Mouse (Mus musculus) embryonic facial prominence, embryonic 10.5 days (tissue): Measurements from ENCODE around the gene Cdkal1. TPM values are rescaled to one million over a fixed set of nuclear protein-coding genes. Genes with fewer than 3 reads are reported as not detected.

Experiments
- DNase-seq: peaks from one replicate; pipeline ENCODE4 v3.0.0-alpha.2; 2017; ENCODE audit warnings: low spot score
- H3K27ac ChIP-seq: fragments of 300-500 bp; sonication (generic); replicated peaks from 2 replicates; pipeline ENCODE4 v1.5.1; 2016; ENCODE audit warnings: mild to moderate bottlenecking
- H3K27me3 ChIP-seq: fragments of 300-500 bp; sonication (generic); replicated peaks from 2 replicates; pipeline ENCODE4 v1.6.1; 2016; ENCODE audit warnings: low read depth, mild to moderate bottlenecking; ENCODE audit not compliant: poor library complexity, severe bottlenecking
- H3K36me3 ChIP-seq: fragments of 300-500 bp; sonication (generic); replicated peaks from 2 replicates; pipeline ENCODE4 v1.6.1; 2016; ENCODE audit warnings: mild to moderate bottlenecking, moderate library complexity
- H3K4me1 ChIP-seq: fragments of 300-500 bp; sonication (generic); 2 replicates; pipeline ENCODE4 v1.6.1; 2016
- H3K4me3 ChIP-seq: fragments of 300-500 bp; sonication (generic); 2 replicates; pipeline ENCODE4 v1.5.1; 2016; ENCODE audit warnings: mild to moderate bottlenecking, moderate library complexity
- H3K9me3 ChIP-seq: fragments of 300-500 bp; sonication (generic); 2 replicates; pipeline ENCODE4 v1.6.1; 2016; ENCODE audit warnings: mild to moderate bottlenecking
- WGBS: fragments of 180-500 bp; shearing (Covaris S2); methylation state at CpG from one replicate; pipeline ENCODE4 v1.1.7; 2016; 5-methylcytosine and 5-hydroxymethylcytosine counted together
- polyA plus RNA-seq: library from polyadenylated mRNA; unstranded; fragments of >200 nt; fragmentation: Nextera tagmentation; extraction: Ambion mirVana; gene quantifications from 2 replicates; pipeline ENCODE4 v1.2.1, GENCODE M21; 2016

Cdkal1 gene
- polyA plus RNA-seq, 1 experiment from 2014 or later = 35.2 TPM

DNA sequence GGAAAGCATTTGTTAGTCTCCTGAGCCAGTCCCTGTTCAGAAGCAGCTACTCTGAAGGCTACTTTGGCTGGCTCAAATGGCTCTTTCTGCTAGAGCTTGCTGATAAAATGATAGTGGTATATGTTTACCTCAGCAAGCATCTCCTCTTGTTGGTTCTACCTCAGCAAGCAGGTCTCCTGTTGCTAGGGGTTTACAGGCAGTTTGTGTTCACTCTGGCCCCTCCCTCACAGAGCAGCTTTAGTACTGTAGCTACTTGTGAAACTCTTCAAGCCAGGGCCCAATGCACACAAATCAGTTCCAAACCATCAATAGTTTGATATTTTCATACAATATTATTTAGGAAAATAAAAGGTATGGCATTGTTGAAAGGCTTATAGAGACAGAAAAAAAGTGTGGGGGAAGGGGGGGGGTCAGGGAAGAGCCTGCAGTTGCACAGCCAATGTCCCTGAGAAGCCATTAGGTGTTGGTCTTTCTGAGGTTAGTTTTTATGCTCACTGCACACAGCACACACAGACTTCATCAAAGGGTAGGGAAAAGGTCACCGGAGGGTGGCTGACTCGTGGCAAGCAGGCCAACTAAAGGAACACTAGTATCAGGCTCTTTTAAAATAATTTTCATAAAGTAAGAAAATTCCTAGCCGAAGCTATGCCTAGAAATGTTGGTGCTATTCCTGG, 499.9 kb downstream of the Cdkal1 start:
- Histone ChIP-seq H3K4me3 (no peak overlapping the region), H3K27ac (peak overlapping the region; percentile 30; the same call in 1 of the 2 replicates), H3K27me3 (no peaks in the 10 kb centered on the region), H3K4me1 (peaks cover 29% of the 10 kb centered on the region), H3K36me3 (no peaks in the 10 kb centered on the region), H3K9me3 (no peaks in the 10 kb centered on the region)
- no peak for DNase-seq
- WGBS = 70% methylated on average over 3 of the region's 3 CpGs

DNA sequence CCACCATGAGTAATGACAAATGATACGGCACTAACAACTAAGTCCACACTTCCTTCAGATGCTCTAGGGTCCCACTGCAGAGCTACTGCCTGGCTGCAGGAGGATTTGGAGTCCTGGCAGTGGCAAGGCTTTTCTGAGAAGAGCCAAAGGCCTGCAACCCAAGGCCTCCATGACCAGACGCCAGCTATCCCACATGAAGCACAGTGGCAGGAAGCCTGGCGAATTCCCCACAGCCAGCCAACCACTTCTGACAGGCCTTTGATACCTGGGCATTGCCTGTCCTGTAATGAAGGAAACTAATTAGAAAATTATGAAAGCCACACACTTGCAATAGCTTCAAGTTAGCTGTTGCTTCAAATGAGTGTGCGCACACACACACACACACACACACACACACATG, 500.5 kb downstream of the Cdkal1 start:
- Histone ChIP-seq H3K27ac (peak overlapping the region; percentile 30; the same call in 1 of the 2 replicates), H3K4me1 (peaks cover 34% of the 10 kb centered on the region), H3K9me3 (no peaks in the 10 kb centered on the region), H3K27me3 (no peaks in the 10 kb centered on the region), H3K36me3 (no peaks in the 10 kb centered on the region), H3K4me3 (no peak overlapping the region)
- WGBS = 92% methylated on average over 4 of the region's 4 CpGs
- no peak for DNase-seq

DNA sequence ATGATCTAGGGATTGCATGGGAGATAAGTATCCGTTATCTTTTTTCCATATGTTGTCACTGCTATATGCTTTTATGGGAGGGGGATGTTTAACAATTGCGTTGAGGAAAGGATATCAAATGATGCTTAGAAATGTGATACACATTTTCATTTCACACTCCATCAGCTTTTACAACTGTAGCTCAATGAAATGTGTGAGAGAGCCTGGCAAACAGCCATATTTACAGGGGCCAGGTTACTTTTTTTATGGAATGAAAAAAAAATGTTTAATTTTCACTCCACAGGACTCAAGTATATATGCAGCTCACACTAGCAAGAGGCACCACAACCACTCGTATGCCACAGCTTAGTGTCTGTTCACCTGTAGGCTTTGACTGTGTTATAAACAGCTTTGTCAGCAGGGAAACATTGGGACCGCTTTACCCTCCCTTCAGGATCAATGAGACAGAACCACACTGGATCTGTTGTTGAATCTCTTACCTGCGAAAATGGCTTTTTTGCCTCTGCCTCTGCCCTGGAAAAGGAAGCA, 501.5 kb downstream of the Cdkal1 start:
- no peak overlapping the region for H3K27ac ChIP-seq
- 89% methylated on average over 5 of the region's 5 CpGs for WGBS
- no peaks in the 10 kb centered on the region for H3K9me3 ChIP-seq
- no peak for DNase-seq
- H3K36me3 ChIP-seq = no peaks in the 10 kb centered on the region
- H3K4me3 ChIP-seq = no peak overlapping the region
- no peaks in the 10 kb centered on the region for H3K27me3 ChIP-seq
- H3K4me1 ChIP-seq = peaks cover 40% of the 10 kb centered on the region

DNA sequence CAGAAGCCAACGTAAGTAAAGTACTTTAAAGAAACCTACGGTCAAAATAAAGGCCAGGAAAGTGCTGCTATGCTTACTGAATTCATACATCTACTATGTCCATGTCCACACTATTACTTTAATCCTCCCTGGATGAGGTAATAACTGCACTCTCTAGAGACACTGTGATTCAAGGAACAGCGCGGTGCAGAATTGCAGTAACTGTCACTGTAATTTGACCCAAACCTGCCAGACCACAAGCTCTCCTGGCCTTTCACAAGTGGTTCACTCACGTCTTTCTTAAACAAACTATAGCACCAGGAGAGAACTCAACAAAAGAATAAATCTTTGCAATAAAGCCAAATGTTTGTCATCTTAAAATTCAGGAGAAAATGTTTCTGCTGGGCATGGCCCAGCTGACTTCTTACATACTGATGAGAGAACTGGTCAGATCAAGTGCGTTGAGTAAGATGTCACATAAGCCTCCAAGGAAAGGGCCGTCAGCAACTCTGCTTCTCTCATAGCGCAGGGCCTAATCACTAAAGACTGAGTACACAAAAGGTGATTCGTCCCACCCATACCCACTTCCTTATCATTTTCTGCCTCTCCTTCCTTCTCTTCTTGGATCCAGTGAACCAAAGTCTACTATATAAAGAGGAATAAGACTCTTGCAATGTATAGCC, 504.3 kb downstream of the Cdkal1 start:
- DNase-seq = no peak
- Histone ChIP-seq H3K9me3 (peaks cover 7% of the 10 kb centered on the region; the same call in 1 of the 2 replicates), H3K4me1 (peaks cover 33% of the 10 kb centered on the region), H3K27ac (no peak overlapping the region), H3K36me3 (peaks cover 13% of the 10 kb centered on the region), H3K27me3 (no peaks in the 10 kb centered on the region), H3K4me3 (no peak overlapping the region)
- 70% methylated on average over 9 of the region's 9 CpGs for WGBS

DNA sequence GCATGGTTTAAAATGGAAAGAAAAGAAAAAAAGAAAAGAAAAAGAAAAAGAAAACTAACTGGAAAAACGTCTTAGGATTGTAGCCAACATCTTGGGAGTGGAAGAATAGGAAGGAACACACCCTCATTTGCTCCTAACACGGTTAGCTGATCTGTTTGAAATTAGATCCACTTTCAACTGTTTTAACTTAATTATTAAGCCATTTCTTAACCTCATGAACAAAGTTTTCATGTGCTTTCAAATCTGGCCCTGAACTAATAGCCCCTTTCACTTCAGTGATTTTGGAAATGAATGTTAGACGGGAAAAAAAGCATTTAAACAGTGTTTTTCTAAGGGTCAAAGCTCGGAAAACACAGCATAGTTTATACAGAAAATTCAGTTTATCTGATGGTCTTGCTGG, 505.5 kb downstream of the Cdkal1 start:
- peaks cover 13% of the 10 kb centered on the region for H3K36me3 ChIP-seq
- WGBS = 69% methylated on average over 4 of the region's 4 CpGs
- H3K9me3 ChIP-seq = peaks cover 7% of the 10 kb centered on the region; the same call in 1 of the 2 replicates
- no peak overlapping the region for H3K27ac ChIP-seq
- DNase-seq = no peak
- no peak overlapping the region for H3K4me3 ChIP-seq
- peaks cover 22% of the 10 kb centered on the region for H3K4me1 ChIP-seq
- no peaks in the 10 kb centered on the region for H3K27me3 ChIP-seq

DNA sequence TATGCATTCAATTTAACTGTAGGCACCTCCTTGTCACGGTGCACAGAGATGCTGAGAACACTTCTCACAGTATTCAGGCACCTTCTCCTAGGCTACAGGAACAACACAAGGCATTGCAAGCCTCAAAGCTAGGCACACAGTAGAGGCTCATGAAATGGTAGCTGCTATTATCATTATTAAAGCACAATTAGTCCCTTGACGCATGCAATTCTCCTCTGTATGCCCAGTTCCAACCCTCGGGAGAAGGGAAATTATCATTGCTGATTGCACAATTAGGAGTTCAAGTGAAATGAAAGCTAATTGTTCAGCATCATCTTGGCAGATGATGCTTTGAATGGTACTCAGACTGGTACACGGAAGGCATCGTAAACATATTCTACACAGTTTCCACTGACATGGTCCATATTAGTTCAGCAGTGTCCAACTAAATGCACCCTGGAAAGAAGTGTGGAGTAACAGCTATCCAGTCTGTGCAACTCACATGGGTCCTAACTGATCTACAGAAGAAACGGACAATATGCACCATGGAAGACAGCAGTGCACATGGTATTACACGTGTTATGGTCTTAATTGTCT, 506.0 kb downstream of the Cdkal1 start:
- H3K27ac ChIP-seq = no peak overlapping the region
- H3K9me3 ChIP-seq = peaks cover 7% of the 10 kb centered on the region; the same call in 1 of the 2 replicates
- no peak overlapping the region for H3K4me3 ChIP-seq
- H3K27me3 ChIP-seq = no peaks in the 10 kb centered on the region
- peaks cover 20% of the 10 kb centered on the region for H3K4me1 ChIP-seq
- no peak for DNase-seq
- 86% methylated on average over 7 of the region's 7 CpGs for WGBS
- peaks cover 13% of the 10 kb centered on the region for H3K36me3 ChIP-seq

DNA sequence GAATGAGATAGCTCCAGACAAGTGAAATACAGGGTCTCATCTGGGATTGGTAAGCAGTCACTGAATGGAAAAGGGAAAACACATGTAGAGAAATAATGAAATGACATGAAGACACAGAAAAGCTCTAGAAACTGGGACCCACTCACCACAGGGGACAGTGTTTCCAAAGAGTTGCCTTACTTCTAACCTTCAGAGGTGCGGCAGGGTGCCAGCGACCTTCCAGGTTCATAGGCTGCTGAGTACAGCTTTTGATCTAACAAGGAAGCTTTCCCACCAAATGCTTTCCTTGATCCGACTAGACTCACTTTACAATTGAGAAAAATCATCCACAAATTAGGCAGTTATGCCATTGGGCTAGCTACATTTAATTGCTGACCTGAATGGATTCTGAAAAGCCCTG, 507.1 kb downstream of the Cdkal1 start:
- DNase-seq = no peak
- Histone ChIP-seq H3K9me3 (peaks cover 7% of the 10 kb centered on the region; the same call in 1 of the 2 replicates), H3K4me1 (peaks cover 20% of the 10 kb centered on the region), H3K27ac (no peak overlapping the region), H3K27me3 (no peaks in the 10 kb centered on the region), H3K36me3 (peaks cover 13% of the 10 kb centered on the region), H3K4me3 (no peak overlapping the region)
- WGBS = 94% methylated on average over 3 of the region's 3 CpGs

DNA sequence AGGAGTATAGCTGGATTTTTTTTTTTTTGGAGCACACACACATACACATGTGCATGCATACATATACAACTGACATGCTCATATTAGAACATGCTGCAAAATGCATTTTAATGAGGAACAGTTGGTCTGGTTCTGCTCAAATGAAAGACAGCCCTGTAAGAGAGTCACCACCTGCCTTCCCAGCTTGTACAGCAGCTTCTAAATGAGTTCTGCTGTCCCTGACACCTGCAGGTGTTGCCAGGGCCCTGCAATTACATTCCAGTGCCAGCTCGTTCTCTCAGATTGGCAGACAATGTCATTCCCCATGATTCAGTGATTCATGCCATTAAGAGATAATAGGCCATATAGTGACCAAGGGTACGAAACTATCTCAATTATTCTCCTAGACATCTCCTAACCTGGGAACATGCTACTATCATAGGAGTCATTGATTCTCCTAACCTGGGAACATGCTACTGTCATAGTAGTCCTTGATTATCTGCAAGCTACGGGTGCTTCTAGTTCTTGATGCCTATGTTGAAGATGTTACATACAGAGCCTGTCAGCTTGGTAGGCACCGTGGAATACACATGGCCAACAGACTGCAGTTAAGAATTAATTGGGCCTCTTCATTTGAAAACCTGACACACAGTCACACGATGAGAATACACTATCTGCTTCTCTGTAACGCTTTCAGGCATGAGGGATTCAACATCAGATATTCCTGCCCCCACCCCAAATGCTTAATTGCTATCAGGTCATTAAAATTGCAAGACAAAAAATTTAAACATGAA, 522.6 kb downstream of the Cdkal1 start:
- 89% methylated on average over 6 of the region's 6 CpGs for WGBS

DNA sequence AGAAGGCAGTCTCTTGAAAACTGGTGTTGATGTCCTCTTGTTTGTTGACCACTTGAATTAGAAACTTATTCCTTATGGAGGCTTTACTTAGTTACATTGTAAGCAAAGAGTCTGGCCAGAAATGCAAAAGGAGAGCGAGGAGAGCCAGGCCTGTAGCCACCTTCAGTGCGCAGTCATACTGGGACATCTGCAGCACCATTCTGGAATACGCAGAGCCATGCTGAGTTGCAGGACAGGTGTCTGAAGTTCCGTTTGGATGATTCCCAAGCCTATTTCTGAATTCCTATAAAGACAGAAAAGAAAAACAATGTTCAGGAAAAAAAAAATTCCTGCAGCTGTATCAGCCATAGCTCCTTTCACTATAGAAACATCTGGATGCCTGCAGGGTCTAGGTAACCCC, 529.5 kb downstream of the Cdkal1 start:
- no peaks in the 10 kb centered on the region for H3K4me1 ChIP-seq
- 86% methylated on average over 4 of the region's 4 CpGs for WGBS
- DNase-seq = no peak

More for the DNA sequence above, 522.6 kb downstream of the Cdkal1 start:
- DNase-seq = no peak
- Histone ChIP-seq H3K36me3 (peaks cover 3% of the 10 kb centered on the region; the same call in 1 of the 2 replicates), H3K27ac (no peak overlapping the region), H3K27me3 (no peaks in the 10 kb centered on the region), H3K4me3 (no peak overlapping the region), H3K9me3 (no peaks in the 10 kb centered on the region), H3K4me1 (no peaks in the 10 kb centered on the region)

DNA sequence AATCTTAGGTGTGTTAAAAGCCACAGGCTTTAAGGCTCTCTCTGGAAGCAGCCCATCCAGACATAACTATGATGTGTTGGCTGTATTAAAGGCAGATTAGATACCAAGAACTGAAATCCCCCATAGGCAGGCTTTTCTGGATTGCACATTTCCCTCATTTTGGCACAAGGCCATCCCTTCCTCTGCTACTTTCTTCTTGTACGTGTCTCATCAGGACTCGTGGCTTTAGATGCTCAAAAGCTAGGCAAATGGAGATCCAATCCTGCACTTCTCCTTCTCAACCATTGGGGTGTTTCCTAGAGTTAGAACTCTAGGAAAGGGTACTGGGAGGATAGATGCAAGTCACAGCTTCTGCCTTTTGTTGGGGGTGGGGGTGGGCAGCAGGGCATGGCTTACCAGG, 535.1 kb downstream of the Cdkal1 start:
- no peaks in the 10 kb centered on the region for H3K36me3 ChIP-seq
- H3K27ac ChIP-seq = no peak overlapping the region
- H3K4me1 ChIP-seq = no peaks in the 10 kb centered on the region
- no peaks in the 10 kb centered on the region for H3K9me3 ChIP-seq
- WGBS = 80% methylated on average over 2 of the region's 2 CpGs
- DNase-seq = no peak
- no peak overlapping the region for H3K4me3 ChIP-seq
- H3K27me3 ChIP-seq = no peaks in the 10 kb centered on the region

More for the DNA sequence above, 529.5 kb downstream of the Cdkal1 start:
- Histone ChIP-seq H3K36me3 (no peaks in the 10 kb centered on the region), H3K27me3 (no peaks in the 10 kb centered on the region), H3K27ac (no peak overlapping the region), H3K9me3 (no peaks in the 10 kb centered on the region), H3K4me3 (no peak overlapping the region)

DNA sequence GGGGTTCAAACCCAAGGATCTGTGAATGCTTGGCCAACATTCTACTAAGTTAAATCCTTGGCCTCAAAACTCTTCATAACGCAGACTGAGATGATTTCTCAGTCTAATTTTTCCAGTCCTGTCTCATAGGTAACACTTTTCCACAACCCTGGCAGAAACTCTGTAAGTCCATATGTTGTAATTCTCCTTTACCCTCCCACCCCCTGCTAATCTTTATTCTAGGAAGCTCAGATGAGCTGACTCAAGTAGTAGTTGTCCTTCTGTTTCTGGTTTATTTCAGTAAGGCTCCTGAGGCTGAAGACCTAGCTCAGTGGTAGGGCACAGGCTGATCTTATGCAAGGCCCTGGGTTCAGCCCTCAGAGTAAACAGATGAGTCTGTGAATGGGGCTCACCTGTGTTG, 537.8 kb downstream of the Cdkal1 start:
- Histone ChIP-seq H3K27me3 (no peaks in the 10 kb centered on the region), H3K36me3 (no peaks in the 10 kb centered on the region), H3K9me3 (no peaks in the 10 kb centered on the region), H3K4me1 (peaks cover 15% of the 10 kb centered on the region), H3K4me3 (no peak overlapping the region), H3K27ac (no peak overlapping the region)
- 89% methylated on average over 1 of the region's 1 CpGs for WGBS
- no peak for DNase-seq

DNA sequence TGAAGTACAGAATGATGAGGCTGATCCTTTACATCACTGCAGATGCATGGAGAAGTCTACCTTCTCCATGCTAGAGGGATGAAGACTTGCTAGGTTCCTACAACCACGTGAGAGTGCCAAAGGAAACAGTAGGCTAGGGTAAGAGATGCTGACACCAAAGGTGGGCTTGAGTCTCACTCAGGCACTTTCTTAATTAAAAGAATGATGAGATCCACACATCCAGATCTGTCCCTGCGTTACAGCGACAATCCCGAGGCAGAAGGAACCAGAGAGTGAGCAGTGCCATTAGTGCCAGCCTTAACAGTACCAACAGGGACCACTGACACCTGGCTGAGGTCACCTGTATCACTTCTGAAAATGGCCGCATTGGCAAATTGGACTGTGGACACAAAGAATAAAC, 539.2 kb downstream of the Cdkal1 start:
- 92% methylated on average over 5 of the region's 5 CpGs for WGBS
- H3K4me1 ChIP-seq = peaks cover 15% of the 10 kb centered on the region

More for the DNA sequence above, 539.2 kb downstream of the Cdkal1 start:
- Histone ChIP-seq H3K9me3 (no peaks in the 10 kb centered on the region), H3K27me3 (no peaks in the 10 kb centered on the region), H3K27ac (no peak overlapping the region), H3K4me3 (no peak overlapping the region), H3K36me3 (no peaks in the 10 kb centered on the region)
- DNase-seq = no peak
